Mouse (Mus musculus) Muller cell, postnatal 12 days (primary cell): ENCODE data around the gene Apobec1.
A peak's percentile ranks its signal among the peaks of the same experiment; 100 is the strongest.
"Not testable (repeated sequence)": the region's sequence is repeated elsewhere in the genome, so short reads cannot be mapped to it uniquely, and the experiment has no call there.

ENCODE experiments used
- DNase-seq: peaks from one replicate; pipeline ENCODE4 v3.0.0-alpha.2; 2015; ENCODE audit errors: inconsistent ontology term

Gene Apobec1

GRCm38 (mm10) chr6:122604260-122604659, 2.0 kb upstream of the Apobec1 start:
- no peak for DNase-seq

GRCm38 (mm10) chr6:122602992-122603322, 713 bp upstream of the Apobec1 start:
- DNase-seq, result no peak

GRCm38 (mm10) chr6:122601615-122602014, 629 bp downstream of the Apobec1 start:
- DNase-seq, result no peak

GRCm38 (mm10) chr6:122601031-122601430, 1.2 kb downstream of the Apobec1 start:
- DNase-seq, result no peak

- DNase-seq, result no peak
Observed at GRCm38 (mm10) chr6:122600066-122600646, 2.1 kb downstream of the Apobec1 start.

GRCm38 (mm10) chr6:122599054-122599737, 3.0 kb downstream of the Apobec1 start:
- DNase-seq, result no peak

GRCm38 (mm10) chr6:122598436-122598835, 3.8 kb downstream of the Apobec1 start:
- DNase-seq, result peak; percentile 58

GRCm38 (mm10) chr6:122598014-122598413, 4.2 kb downstream of the Apobec1 start:
- DNase-seq, result no peak

GRCm38 (mm10) chr6:122596608-122597007, 5.6 kb downstream of the Apobec1 start:
- no peak for DNase-seq

- no peak for DNase-seq
Observed at GRCm38 (mm10) chr6:122595637-122596036, 6.6 kb downstream of the Apobec1 start.

GRCm38 (mm10) chr6:122592905-122593304, 9.3 kb downstream of the Apobec1 start:
- no peak for DNase-seq

GRCm38 (mm10) chr6:122591027-122591758, 11.1 kb downstream of the Apobec1 start:
- DNase-seq, result no peak

GRCm38 (mm10) chr6:122579086-122579485, 23.2 kb downstream of the Apobec1 start:
- DNase-seq, result no peak

- no peak for DNase-seq
Observed at GRCm38 (mm10) chr6:122577030-122577429, 25.2 kb downstream of the Apobec1 start.

GRCm38 (mm10) chr6:122575037-122575436, 27.2 kb downstream of the Apobec1 start:
- not testable (repeated sequence) for DNase-seq

GRCm38 (mm10) chr6:122571617-122571959, 30.7 kb downstream of the Apobec1 start:
- no peak for DNase-seq

GRCm38 (mm10) chr6:122570695-122571616, 31.3 kb downstream of the Apobec1 start:
- DNase-seq, result peak; percentile 21

GRCm38 (mm10) chr6:122569762-122570161, 32.5 kb downstream of the Apobec1 start:
- DNase-seq, result no peak

GRCm38 (mm10) chr6:122569113-122569512, 33.1 kb downstream of the Apobec1 start:
- no peak for DNase-seq

- DNase-seq, result no peak
Observed at GRCm38 (mm10) chr6:122565070-122565784, 37.0 kb downstream of the Apobec1 start.

- peak; percentile 29 for DNase-seq
Observed at GRCm38 (mm10) chr6:122562463-122562862, 39.8 kb downstream of the Apobec1 start.
